Comparison of ENCODE assay signal across 10 mouse cellular contexts in the genomic region with DNA sequence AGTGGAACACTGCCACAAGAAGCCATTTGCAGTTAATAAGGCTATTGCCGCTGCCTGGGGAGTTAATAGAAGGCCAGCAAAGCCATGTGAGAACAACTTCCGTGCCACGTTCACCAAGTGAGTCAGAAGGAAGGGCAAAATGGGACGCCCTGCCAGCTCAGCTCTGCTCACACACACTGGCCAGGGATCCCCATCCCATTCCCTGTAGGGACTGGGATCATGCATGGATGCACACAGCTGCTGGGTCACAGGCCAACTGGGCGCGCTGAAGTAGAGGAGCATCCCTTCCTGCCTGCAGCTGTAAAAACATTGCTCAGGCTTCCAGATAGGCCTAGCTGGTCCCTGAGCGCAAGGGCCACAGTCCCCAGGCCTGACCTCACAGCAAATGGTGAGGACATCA.
DNase-seq lines count a peak whose midpoint lies in the region; ATAC-seq and TF ChIP-seq lines count a peak whose summit lies in the region.
"Had no signal": no experiment of that assay in that cellular context is flagged by ENCODE, and none has a peak within 500 bp of the region (broad histone marks: within the 10 kb centered on the region; RNA-seq: fewer than 3 reads in every experiment).

No protein-coding gene starts in this region.

- POLR2A ChIA-PET in Patski (lab: Charles Lee) = no interaction called here

- peak; percentile 99 for DNase-seq in heart, adult 11 months
- DNase-seq in Patski (ENCODE audit: low read depth, low spot score) = peak; percentile 68
- DNase-seq in gastrocnemius, adult 2 months = peak; percentile 81
- DNase-seq: B cell, adult 2 months; layer of hippocampus, adult 9-11 months had no signal

- H3K4me1 ChIP-seq in heart, embryonic 11.5 days (ENCODE audit: control insufficient read depth, insufficient read depth, low read length) = no peaks in the 10 kb centered on the region
- H3K4me1 ChIP-seq in kidney, embryonic 15.5 days = peaks cover 7% of the 10 kb centered on the region; the same call in 1 of the 2 replicates
- H3K4me1 ChIP-seq in intestine, embryonic 16.5 days (ENCODE audit: control insufficient read depth, insufficient read depth, low read length) = no peaks in the 10 kb centered on the region

- no peaks in the 10 kb centered on the region for H3K27me3 ChIP-seq in heart, embryonic 11.5 days (ENCODE audit: control insufficient read depth, insufficient read depth, low read length)
- H3K27me3 ChIP-seq in Patski = no peaks in the 10 kb centered on the region
- no peaks in the 10 kb centered on the region for H3K27me3 ChIP-seq in kidney, embryonic 15.5 days
- H3K27me3 ChIP-seq in intestine, embryonic 16.5 days (replicated peaks; ENCODE audit: control insufficient read depth, insufficient read depth, low read length) = no peaks in the 10 kb centered on the region

- TF ChIP-seq CTCF in Patski (IDR thresholded peaks at IDR 0.05) = no peak
- TF ChIP-seq CTCF in gastrocnemius, adult 2 months (IDR thresholded peaks at IDR 0.05) = no peak

- H3K4me2 ChIP-seq in heart, embryonic 11.5 days = no peak overlapping the region
- no peak overlapping the region for H3K4me2 ChIP-seq in kidney, embryonic 15.5 days
- H3K4me2 ChIP-seq in intestine, embryonic 16.5 days (ENCODE audit: low read depth, low read length) = no peak overlapping the region

- no peak overlapping the region for H3K4me3 ChIP-seq in heart, embryonic 11.5 days (ENCODE audit: low read depth, low read length)
- no peak overlapping the region for H3K4me3 ChIP-seq in gastrocnemius, adult 2 months
- H3K4me3 ChIP-seq in kidney, embryonic 15.5 days (replicated peaks) = no peak overlapping the region
- no peak overlapping the region for H3K4me3 ChIP-seq in intestine, embryonic 16.5 days (ENCODE audit: low read length)

- ATAC-seq in heart, embryonic 11.5 days (replicated peaks; ENCODE audit: insufficient number of reproducible peaks, low FRiP score, low TSS enrichment) = no peak
- peak; percentile 94 for ATAC-seq in Patski
- ATAC-seq in kidney, embryonic 15.5 days (replicated peaks; ENCODE audit: low FRiP score) = peak; percentile 97
- no peak for ATAC-seq in megakaryocyte progenitor cell, adult 5-6 weeks (replicated peaks; ENCODE audit: poor library complexity)
- ATAC-seq in intestine, embryonic 16.5 days = no peak
- no peak for ATAC-seq in granulocyte monocyte progenitor cell, adult 5-6 weeks (replicated peaks; ENCODE audit: poor library complexity, severe bottlenecking)

- WGBS in heart, embryonic 11.5 days (ENCODE audit: insufficient replicate concordance) = 58% methylated on average over 7 of the region's 7 CpGs
- 23% methylated on average over 7 of the region's 7 CpGs for WGBS in kidney, embryonic 15.5 days
- WGBS in intestine, embryonic 16.5 days = 85% methylated on average over 7 of the region's 7 CpGs

- H3K36me3 ChIP-seq in heart, embryonic 11.5 days (ENCODE audit: control insufficient read depth, insufficient read depth, low read length) = no peaks in the 10 kb centered on the region
- H3K36me3 ChIP-seq in kidney, embryonic 15.5 days = no peaks in the 10 kb centered on the region
- H3K36me3 ChIP-seq in intestine, embryonic 16.5 days (ENCODE audit: control insufficient read depth, insufficient read depth, low read length) = no peaks in the 10 kb centered on the region

- intact Hi-C loops in gastrocnemius, adult 2 months (cut with DNase I) = no loop called here

- no peak overlapping the region for H3K27ac ChIP-seq in heart, embryonic 11.5 days (ENCODE audit: low read depth, low read length)
- no peak overlapping the region for H3K27ac ChIP-seq in gastrocnemius, adult 2 months
- H3K27ac ChIP-seq in kidney, embryonic 15.5 days = peak overlapping the region; percentile 41
- H3K27ac ChIP-seq in intestine, embryonic 16.5 days (ENCODE audit: low read length) = no peak overlapping the region

- no peak overlapping the region for H3K9ac ChIP-seq in heart, embryonic 11.5 days (ENCODE audit: low read depth, low read length)
- no peak overlapping the region for H3K9ac ChIP-seq in kidney, embryonic 15.5 days
- no peak overlapping the region for H3K9ac ChIP-seq in intestine, embryonic 16.5 days (ENCODE audit: low read depth, low read length)

- H3K9me3 ChIP-seq in heart, embryonic 11.5 days (replicated peaks; ENCODE audit: control insufficient read depth, low read length) = no peaks in the 10 kb centered on the region
- H3K9me3 ChIP-seq in kidney, embryonic 15.5 days (replicated peaks) = no peaks in the 10 kb centered on the region
- no peaks in the 10 kb centered on the region for H3K9me3 ChIP-seq in intestine, embryonic 16.5 days (ENCODE audit: control insufficient read depth, low read length)

- CTCF ChIA-PET in Patski (lab: Charles Lee) = interaction anchor here (1.3 kb wide), 1 partner anchor 19 kb away, joined by 3 read pairs; no protein-coding TSS in a partner anchor

- in situ Hi-C loops in Patski (cut with MboI; ENCODE audit: low pct_unique_long_range_greater_than_20kb) = loop anchor here (25.0 kb wide), 1 partner anchor 691 kb away; no protein-coding TSS in a partner anchor

Comparison
In these comparisons a context has a peak if more than half of its experiments do, and no peak if none do; other contexts are left out.
1. ATAC-seq: peak in Patski (single experiment) and kidney, embryonic 15.5 days (single experiment); none in heart, embryonic 11.5 days (single experiment), megakaryocyte progenitor cell, adult 5-6 weeks (single experiment), intestine, embryonic 16.5 days (single experiment) and granulocyte monocyte progenitor cell, adult 5-6 weeks (single experiment).
2. Peak in every context shown above with its lines, with median percentiles within 50 percentile points of each other: DNase-seq.